Mouse (Mus musculus): Measurements from ENCODE around the gene Ociad1.
A peak's percentile ranks its signal among the peaks of the same experiment; 100 is the strongest.

Ociad1 gene

DNA sequence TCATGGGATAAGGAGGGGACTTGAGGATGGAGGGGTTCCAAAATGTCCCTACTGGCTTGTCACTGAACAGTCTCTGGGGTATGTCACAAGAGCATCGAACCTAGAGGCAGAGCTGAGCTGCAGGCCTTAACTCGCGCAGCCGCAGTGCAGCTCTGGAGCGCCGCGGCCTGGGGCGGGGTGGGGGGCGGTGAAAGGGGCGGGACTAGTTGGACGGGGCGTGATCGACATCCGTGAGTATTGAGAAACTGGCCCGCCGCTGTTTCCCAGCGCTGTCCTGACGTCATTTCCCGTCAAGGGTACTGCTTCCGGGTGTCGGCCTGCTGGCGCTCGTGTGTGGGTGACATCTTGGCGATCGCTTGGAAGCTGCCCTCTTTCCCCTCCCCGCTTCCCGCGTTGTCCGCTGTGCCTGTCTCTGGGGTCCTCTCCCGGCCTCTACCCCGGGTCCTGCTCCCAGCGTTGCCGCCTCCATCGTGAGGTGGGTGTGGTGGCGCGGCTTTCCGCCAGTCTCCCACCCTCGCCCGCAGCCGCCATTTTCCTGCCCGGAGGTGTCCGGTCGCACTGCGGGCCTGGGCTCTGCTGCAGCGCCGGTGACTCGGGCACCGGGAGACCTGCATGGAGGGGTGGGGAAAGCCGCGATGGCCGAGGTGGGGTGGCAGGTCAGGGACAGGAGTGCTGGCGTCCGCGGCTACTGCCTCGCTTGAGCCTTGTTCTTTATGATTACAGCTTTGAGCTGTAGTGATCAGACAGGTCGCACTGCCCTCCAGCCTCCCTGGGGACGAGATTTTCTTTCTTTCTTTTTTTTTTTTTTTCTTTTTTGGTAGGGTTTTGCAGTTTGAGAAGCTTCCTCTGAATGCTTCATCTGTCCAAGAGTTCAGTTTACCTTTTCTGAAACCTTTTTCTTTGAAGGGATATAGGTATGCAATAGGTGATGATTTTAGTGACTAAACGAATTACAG lies at the start of gene Ociad1:
Ociad1 (plus strand) TSS at position 283 of the 956 bp plus-strand sequence.
- peak; percentile 86 for DNase-seq (ENCODE audit: extremely low read depth, low read depth)

GRCm38 (mm10) chr5:73244403-73244802 lies 48.2 kb upstream of the Ociad1 start:
- no peak for DNase-seq (ENCODE audit: extremely low read depth, low read depth)

- no peak for DNase-seq (ENCODE audit: extremely low read depth, low read depth)
Observed at GRCm38 (mm10) chr5:73246414-73246813, 46.2 kb upstream of the Ociad1 start.

GRCm38 (mm10) chr5:73248211-73248610 lies 44.4 kb upstream of the Ociad1 start:
- DNase-seq (ENCODE audit: extremely low read depth, low read depth) = no peak

- DNase-seq (ENCODE audit: extremely low read depth, low read depth) = no peak
Observed at GRCm38 (mm10) chr5:73249341-73249740, 43.2 kb upstream of the Ociad1 start.

DNA sequence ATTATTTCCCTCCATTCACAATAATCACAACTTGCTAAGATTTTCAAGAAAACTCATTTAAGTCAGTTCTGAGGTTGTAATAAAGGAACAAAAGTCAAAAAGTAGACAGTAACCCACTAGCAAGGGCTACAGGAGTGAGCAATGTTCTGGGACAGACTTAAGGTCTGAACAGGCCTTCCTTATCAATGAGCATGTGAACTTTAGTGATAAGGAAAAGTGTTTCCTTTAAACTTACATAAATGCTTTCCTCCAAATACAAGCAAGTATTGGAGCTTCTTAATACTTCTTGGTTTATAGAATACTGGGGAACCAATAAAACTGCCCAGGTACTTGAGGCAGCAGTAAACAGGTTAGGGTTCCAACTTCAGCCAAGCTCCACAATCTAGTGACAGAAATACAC lies 39.8 kb upstream of the Ociad1 start:
- peak; percentile 36 for DNase-seq (ENCODE audit: extremely low read depth, low read depth)

- DNase-seq (ENCODE audit: extremely low read depth, low read depth) = peak; percentile 61
Observed at GRCm38 (mm10) chr5:73254660-73255059, 37.9 kb upstream of the Ociad1 start.

- DNase-seq (ENCODE audit: extremely low read depth, low read depth) = peak; percentile 42
Observed at GRCm38 (mm10) chr5:73255321-73256251, 37.0 kb upstream of the Ociad1 start.

DNA sequence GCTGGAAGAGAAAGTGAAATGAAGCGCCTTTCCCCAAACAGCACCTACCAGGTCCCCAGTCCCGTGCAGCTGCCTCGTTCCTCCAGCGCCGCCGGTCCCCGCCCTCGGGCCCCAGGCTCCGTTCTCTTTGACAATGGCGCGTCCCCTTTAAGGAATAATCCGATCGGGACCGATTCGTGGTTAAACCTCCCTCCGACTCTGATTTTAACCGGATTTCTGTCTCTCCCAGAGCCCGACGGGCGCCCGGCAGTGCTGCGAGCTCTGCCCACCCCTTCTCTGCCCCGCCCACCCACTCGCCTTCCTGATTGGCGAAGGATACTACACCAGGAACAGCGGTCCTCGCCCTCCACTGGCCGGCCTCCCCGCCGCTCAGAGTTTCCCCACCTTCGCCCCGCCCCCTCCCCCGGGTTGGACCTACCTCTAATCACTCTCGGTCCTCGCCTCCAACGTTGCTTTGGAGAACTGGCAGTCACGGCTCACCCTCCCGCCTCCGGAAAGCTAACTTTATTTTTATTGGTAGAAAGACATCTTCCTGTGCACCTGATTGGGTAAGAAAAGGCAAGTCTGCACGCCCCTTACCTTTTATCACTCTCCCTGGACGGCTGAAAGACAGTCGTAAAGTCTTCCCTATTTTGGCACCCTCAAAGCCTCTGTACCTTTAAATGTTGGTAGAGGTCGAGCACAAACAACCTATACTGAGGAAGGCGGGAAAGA lies 36.1 kb upstream of the Ociad1 start, which contains the start of gene Fryl:
Fryl (minus strand) TSS at position 268 of the 714 bp plus-strand sequence.
- DNase-seq (ENCODE audit: extremely low read depth, low read depth) = peak; percentile 99

DNA sequence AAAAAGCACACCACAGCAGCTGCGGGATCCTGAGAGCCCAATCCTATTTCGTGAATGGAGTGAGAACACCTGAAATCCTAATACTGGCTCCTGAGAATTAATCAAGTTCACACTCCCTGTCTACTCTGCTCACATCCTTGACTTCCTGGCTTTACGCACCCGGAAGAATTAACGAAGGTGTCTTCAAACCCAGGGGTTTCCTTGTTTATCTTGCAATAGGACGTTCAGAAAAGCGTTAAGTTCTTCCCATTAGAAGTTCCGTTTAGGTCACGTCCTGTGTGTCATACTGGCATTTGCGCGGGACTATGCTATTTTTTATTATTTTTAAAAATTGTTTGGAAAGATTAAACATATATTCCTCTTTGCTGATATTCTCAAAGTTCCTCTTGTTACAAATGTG lies 35.5 kb upstream of the Ociad1 start:
- DNase-seq (ENCODE audit: extremely low read depth, low read depth) = peak; percentile 61

DNA sequence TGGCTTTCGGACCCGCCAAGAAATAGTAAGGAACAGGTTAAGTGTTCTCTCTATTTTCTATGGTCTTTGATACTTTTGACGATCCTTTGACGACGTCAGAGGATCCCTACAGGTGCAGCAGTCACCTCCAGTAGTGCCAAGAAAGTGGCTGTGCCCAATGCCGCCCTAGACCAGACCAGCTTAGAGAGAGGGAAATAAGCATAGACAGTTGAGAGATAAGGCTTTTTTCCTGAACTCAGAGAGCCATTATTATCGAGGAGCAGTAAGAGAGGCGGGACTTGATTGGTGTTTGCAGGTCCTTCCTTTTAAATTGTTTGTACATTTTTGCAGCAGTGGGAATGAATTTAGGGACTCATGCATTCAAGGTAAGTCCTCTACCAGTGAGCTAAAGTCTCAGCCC lies 34.9 kb upstream of the Ociad1 start:
- DNase-seq (ENCODE audit: extremely low read depth, low read depth) = peak; percentile 47

DNA sequence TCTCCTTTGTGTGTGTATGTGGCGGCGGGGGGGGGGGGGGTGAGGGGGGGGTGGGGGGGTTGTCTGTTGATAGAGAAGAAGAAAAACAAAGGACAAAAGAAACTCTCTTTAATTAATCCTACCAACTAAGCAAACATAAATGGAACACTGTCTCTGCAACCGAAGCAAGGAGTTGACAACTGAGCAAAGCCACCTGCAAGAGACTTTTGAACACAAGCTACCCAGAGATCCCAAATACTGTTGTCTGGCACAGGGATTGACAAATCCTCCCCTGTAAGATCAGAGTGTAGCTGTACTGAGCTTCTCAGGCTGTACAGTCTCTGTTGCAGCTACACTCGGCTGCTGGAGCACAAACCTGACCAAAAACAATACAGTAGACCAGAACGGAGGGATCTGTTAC lies 28.5 kb upstream of the Ociad1 start:
- no peak for DNase-seq (ENCODE audit: extremely low read depth, low read depth)

GRCm38 (mm10) chr5:73265460-73265859 lies 27.1 kb upstream of the Ociad1 start:
- no peak for DNase-seq (ENCODE audit: extremely low read depth, low read depth)

DNA sequence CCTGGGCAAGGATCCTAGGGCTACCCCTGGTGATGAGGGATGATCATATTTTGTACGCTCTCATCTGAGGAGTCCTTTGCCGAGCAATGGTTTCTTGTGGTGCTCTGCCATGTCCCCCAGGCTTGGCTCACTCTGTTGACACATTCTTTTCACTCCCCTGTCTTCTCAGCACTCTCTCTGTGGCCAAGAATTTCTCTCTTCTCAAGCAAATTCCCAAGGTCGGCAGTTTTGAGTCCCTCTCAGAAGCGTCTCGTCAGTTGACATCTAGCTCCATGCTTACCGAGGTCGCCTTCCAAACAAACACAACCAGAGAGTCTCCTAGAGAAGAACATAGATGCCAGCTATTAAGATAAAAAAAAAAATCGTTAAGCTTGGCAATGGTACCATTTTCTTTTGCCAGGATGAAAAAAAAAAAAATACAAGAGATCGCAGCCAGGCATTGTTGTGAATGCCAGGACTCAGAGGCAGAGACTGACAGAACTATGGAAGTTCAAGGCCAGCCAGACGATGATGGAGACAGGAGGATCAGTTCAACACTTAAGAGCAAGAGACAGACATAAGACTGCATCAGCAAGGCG lies 23.9 kb upstream of the Ociad1 start:
- DNase-seq (ENCODE audit: extremely low read depth, low read depth) = no peak

GRCm38 (mm10) chr5:73270612-73271011 lies 22.0 kb upstream of the Ociad1 start:
- DNase-seq (ENCODE audit: extremely low read depth, low read depth) = no peak

DNA sequence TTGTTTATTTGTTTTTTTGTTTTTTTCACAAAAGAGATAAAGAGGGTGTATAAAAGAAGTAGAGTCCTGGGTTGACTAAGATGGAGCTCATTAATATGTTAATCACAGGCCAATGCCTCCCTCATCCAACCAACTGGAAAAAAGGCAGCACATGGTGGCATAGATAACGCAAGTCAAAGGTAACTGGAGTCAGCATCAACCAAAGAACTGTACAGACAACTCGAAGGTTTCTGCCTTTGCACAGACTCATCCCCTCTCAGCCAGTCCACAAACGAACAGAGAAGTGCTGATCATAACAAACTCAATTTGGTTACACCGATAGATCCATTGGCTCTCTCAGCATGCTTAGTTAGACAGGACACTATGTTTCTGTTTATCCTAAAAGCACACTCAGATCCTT lies 19.4 kb upstream of the Ociad1 start:
- no peak for DNase-seq (ENCODE audit: extremely low read depth, low read depth)

GRCm38 (mm10) chr5:73274941-73275340 lies 17.6 kb upstream of the Ociad1 start:
- no peak for DNase-seq (ENCODE audit: extremely low read depth, low read depth)

- no peak for DNase-seq (ENCODE audit: extremely low read depth, low read depth)
Observed at GRCm38 (mm10) chr5:73279190-73279589, 13.4 kb upstream of the Ociad1 start.

DNA sequence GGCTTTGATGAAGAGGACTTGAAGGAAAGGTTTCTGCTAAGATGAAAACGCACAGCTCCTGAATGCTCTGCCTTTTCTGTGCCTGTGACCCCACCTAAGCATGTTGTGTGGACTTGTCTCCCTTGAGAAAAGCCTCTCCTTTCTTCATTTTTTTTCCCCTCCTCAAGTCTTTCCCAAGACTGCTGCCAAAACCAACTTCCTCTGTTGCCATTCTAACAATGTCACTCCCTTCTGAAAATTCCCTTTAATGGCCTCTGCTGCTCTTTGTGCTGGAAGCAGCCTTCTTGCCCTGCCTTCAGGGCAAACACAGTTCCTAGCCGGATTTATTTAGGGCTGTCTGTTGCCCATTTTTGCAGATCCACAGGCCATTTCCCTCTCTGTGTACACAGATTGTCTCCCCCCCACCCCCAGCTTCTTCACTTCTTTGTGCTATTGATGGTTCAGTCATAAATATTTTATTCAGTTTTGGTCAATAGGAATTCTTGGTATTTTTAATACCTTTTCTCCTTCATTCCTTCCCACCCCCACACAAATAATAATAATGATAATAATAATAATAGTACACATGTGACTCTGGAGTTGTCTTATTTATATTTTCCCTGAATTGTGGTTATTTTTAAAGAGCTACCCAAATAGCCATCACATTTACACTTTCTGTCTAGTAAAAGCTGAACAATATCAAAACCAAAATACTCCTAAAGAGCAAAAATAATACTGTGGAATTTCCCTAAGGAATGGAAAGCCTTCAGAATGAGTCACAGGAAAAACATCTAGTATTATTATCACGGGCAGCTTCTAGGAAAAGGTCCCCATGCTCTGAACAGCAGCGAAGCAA lies 12.6 kb upstream of the Ociad1 start:
- DNase-seq (ENCODE audit: extremely low read depth, low read depth) = no peak

- DNase-seq (ENCODE audit: extremely low read depth, low read depth) = no peak
Observed at GRCm38 (mm10) chr5:73280567-73280850, 12.1 kb upstream of the Ociad1 start.
